Mouse (Mus musculus) forebrain, embryonic 12.5 days (tissue): ENCODE measurements at regions not wholly inside any gene's neighbourhood (a gene's known extent, or its start where the extent isn't known, plus 50 kb on each side); places are given as distances from the start of the nearest gene placed in this dataset.

Experiments used
- ATAC-seq: fragments of 200-750 bp; cut with Nextera tagmentation; 2 replicates; pipeline ENCODE4 v1.8.0; 2017; ENCODE audit warnings: moderate TSS enrichment; ENCODE audit not compliant: low FRiP score
- H3K27ac ChIP-seq: fragments of 300-500 bp; sonication (generic); 2 replicates; pipeline ENCODE4 v1.5.1; 2016; ENCODE audit warnings: mild to moderate bottlenecking
- H3K27me3 ChIP-seq: fragments of 300-500 bp; sonication (generic); 2 replicates; pipeline ENCODE4 v1.6.1; 2016; ENCODE audit warnings: mild to moderate bottlenecking
- H3K36me3 ChIP-seq: fragments of 300-500 bp; sonication (generic); replicated peaks from 2 replicates; pipeline ENCODE4 v1.6.1; 2016; ENCODE audit warnings: mild to moderate bottlenecking
- H3K4me1 ChIP-seq: fragments of 300-500 bp; sonication (generic); 2 replicates; pipeline ENCODE4 v1.6.1; 2016
- H3K4me2 ChIP-seq: fragments of 300-500 bp; sonication (generic); 2 replicates; pipeline ENCODE4 v1.6.1; 2016; ENCODE audit warnings: mild to moderate bottlenecking, moderate library complexity
- H3K4me3 ChIP-seq: fragments of 300-500 bp; sonication (generic); replicated peaks from 2 replicates; pipeline ENCODE4 v1.5.1; 2016; ENCODE audit warnings: mild to moderate bottlenecking
- H3K9ac ChIP-seq: fragments of 300-500 bp; sonication (generic); 2 replicates; pipeline ENCODE4 v1.6.1; 2016; ENCODE audit warnings: mild to moderate bottlenecking
- H3K9me3 ChIP-seq: fragments of 300-500 bp; sonication (generic); 2 replicates; pipeline ENCODE4 v1.6.1; 2016
- WGBS: fragments of 180-500 bp; shearing (Covaris S2); methylation state at CpG from one replicate; pipeline ENCODE4 v1.1.7; 2016; 5-methylcytosine and 5-hydroxymethylcytosine counted together

- Histone ChIP-seq H3K4me2 (no peak overlapping the region), H3K9ac (no peak overlapping the region), H3K9me3 (no peaks in the 10 kb centered on the region), H3K36me3 (no peaks in the 10 kb centered on the region), H3K27me3 (no peaks in the 10 kb centered on the region), H3K4me3 (no peak overlapping the region), H3K27ac (no peak overlapping the region), H3K4me1 (peaks cover 17% of the 10 kb centered on the region)
- ATAC-seq: no peak
- WGBS: 76% methylated on average over 2 of the region's 2 CpGs
Measured at GRCm38 (mm10) chr3:148339258-148339657, 651.1 kb downstream of the Adgrl2 start.

DNA sequence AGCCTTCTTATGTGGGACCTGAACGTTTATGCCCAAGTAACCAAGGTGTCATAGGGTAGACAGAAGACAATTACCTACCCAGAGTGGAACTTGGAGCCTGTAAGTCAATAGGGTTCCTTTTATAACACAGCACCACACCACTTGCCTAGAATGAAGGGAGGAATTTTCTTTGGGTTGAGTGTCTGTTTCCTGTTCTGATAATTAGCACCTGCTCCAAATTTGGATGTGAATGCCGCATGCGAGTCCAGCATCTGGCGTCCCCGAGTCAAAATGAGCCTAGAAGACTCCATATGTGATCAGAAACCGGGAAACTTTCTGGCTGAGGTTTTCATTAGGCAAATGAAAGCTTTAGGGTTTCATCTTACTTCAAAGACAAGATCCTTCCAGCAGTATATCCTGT is 653.7 kb downstream of the Adgrl2 start:
- no peak overlapping the region for H3K4me2 ChIP-seq
- no peaks in the 10 kb centered on the region for H3K4me1 ChIP-seq
- no peak overlapping the region for H3K4me3 ChIP-seq
- no peak overlapping the region for H3K9ac ChIP-seq
- no peaks in the 10 kb centered on the region for H3K9me3 ChIP-seq
- WGBS: 63% methylated on average over 6 of the region's 6 CpGs
- ATAC-seq: no peak
- H3K36me3 ChIP-seq: no peaks in the 10 kb centered on the region
- H3K27me3 ChIP-seq: no peaks in the 10 kb centered on the region
- H3K27ac ChIP-seq: no peak overlapping the region

DNA sequence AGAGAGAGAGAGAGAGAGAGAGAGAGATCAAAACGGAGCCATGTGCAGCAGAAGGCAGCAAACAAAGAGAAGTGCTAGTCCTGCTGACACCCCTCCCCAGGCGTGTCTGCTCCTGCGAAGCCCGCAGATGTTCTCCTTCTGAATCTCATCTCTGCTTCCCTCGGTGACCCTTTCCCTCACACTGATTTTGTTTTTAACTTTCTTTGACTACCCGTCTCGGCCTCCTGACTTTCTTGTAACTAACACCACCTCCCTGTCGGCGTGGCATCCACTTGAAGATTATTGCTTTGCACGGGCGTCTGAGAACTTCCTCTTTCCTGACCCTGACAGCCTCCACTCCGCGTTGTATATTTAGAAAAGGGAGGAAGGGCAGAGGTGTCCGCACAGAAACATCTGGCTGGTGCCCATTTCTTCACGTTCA is 654.3 kb downstream of the Adgrl2 start:
- Histone ChIP-seq H3K4me1 (no peaks in the 10 kb centered on the region), H3K27me3 (no peaks in the 10 kb centered on the region), H3K4me3 (no peak overlapping the region), H3K9ac (no peak overlapping the region), H3K4me2 (no peak overlapping the region), H3K9me3 (no peaks in the 10 kb centered on the region), H3K27ac (no peak overlapping the region), H3K36me3 (no peaks in the 10 kb centered on the region)
- WGBS: 82% methylated on average over 14 of the region's 15 CpGs
- ATAC-seq: no peak

- Histone ChIP-seq H3K9me3 (no peaks in the 10 kb centered on the region), H3K27me3 (no peaks in the 10 kb centered on the region), H3K4me1 (no peaks in the 10 kb centered on the region), H3K27ac (no peak overlapping the region), H3K9ac (no peak overlapping the region), H3K4me2 (no peak overlapping the region), H3K4me3 (no peak overlapping the region), H3K36me3 (no peaks in the 10 kb centered on the region)
- 84% methylated on average over 7 of the region's 7 CpGs for WGBS
- no peak for ATAC-seq
Measured at GRCm38 (mm10) chr3:148335654-148336053, 654.7 kb downstream of the Adgrl2 start.

DNA sequence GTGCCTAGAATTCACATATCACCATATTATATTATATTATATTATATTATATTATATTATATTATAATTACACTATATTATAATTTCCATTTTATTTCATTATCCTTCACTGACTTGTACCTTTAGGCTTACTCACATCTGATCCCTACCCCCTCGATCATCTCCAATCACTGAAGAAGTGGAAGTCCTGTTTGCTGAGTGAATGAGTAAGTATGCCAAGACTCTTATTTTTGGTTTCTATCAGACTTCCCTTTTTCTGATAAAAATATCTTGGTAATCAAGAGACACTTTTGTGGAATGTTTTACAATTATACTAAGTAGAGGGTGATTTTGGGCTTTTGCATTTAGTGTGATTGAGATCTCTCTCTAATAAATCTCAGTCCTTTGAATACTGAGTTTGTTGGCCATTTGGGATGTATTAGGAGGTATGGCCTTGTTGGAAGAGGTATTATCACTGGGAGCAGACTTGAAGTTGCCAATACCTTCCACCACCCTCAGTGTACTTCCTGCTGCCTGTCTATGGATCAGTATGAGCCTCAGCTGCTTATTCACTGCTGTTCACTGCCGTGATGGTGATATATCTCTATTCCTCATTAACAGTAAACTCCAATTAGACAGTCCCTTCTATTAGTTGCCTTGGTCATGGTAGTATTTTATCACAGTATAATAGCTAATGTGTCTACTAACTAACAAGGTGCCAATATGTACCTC is 665.3 kb downstream of the Adgrl2 start:
- H3K4me3 ChIP-seq: no peak overlapping the region
- no peaks in the 10 kb centered on the region for H3K4me1 ChIP-seq
- H3K9ac ChIP-seq: no peak overlapping the region
- H3K9me3 ChIP-seq: no peaks in the 10 kb centered on the region
- 91% methylated on average over 2 of the region's 2 CpGs for WGBS
- no peak overlapping the region for H3K4me2 ChIP-seq
- no peak for ATAC-seq
- no peak overlapping the region for H3K27ac ChIP-seq
- no peaks in the 10 kb centered on the region for H3K27me3 ChIP-seq
- H3K36me3 ChIP-seq: no peaks in the 10 kb centered on the region

DNA sequence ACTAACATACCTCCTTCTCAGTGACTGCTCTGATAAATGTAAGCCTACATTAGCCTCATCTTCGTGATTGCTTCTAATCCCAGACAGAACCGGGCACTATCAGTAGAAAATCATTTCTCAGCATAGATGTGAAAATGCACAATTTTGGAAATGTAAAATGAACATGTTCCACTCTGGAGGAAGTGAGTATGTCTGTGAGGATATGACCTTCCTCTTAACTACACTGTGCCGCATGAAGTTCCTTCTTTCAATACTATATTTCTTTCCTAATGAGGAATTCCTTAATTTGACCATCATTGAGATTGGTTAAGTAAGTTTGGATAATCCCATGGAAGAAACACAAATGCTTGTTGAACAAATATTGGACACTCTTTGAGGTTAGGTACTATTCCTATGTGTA is 668.5 kb downstream of the Adgrl2 start:
- no peak overlapping the region for H3K4me2 ChIP-seq
- 95% methylated on average over 3 of the region's 3 CpGs for WGBS
- H3K9me3 ChIP-seq: no peaks in the 10 kb centered on the region
- no peak overlapping the region for H3K9ac ChIP-seq
- H3K4me3 ChIP-seq: no peak overlapping the region
- no peaks in the 10 kb centered on the region for H3K36me3 ChIP-seq
- H3K4me1 ChIP-seq: no peaks in the 10 kb centered on the region
- H3K27me3 ChIP-seq: no peaks in the 10 kb centered on the region
- ATAC-seq: no peak
- no peak overlapping the region for H3K27ac ChIP-seq

DNA sequence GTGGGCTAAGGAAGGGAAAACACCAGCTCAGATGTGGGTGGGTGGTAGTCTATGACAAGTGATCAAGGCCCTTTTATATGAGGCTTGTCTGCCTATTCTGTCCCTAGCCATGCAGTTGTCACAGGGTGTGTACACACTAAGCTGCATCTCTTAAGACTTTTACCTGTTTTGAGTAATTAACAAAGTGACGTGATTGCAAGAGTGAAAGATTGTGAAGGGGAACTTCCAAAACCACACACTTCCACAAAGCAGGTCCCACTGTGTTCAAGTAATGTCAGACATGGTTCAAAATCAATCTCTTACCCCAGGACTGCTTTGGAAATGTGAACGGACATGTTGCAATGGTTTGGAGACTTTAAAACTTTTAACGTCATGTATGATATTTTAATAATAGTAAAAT is 674.2 kb downstream of the Adgrl2 start:
- H3K4me3 ChIP-seq: no peak overlapping the region
- WGBS: 95% methylated on average over 3 of the region's 3 CpGs
- H3K36me3 ChIP-seq: no peaks in the 10 kb centered on the region
- no peaks in the 10 kb centered on the region for H3K9me3 ChIP-seq
- H3K9ac ChIP-seq: no peak overlapping the region
- ATAC-seq: no peak
- H3K27me3 ChIP-seq: no peaks in the 10 kb centered on the region
- no peaks in the 10 kb centered on the region for H3K4me1 ChIP-seq
- no peak overlapping the region for H3K4me2 ChIP-seq
- no peak overlapping the region for H3K27ac ChIP-seq

DNA sequence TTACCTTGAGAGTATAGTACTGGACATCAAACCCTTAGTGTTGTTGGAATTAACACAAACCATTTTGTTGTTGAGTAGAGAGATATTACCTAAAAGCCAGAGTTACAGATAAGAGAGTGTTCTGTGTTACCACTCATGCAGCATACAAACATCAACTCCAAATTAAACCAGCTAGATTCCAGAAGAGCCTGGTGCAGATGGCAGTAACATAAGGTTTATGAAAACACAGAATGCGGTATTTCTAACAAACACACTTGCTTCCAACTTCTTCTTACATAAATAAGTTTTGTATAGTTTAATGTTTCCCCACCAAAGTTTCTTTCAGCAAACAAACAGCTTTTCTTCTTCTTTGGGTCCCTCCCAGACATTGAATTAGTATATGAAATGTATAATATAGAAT is 675.1 kb downstream of the Adgrl2 start:
- no peak overlapping the region for H3K27ac ChIP-seq
- H3K36me3 ChIP-seq: no peaks in the 10 kb centered on the region
- no peaks in the 10 kb centered on the region for H3K9me3 ChIP-seq
- H3K4me3 ChIP-seq: no peak overlapping the region
- 90% methylated on average over 1 of the region's 1 CpGs for WGBS
- no peak overlapping the region for H3K4me2 ChIP-seq
- H3K9ac ChIP-seq: no peak overlapping the region
- H3K4me1 ChIP-seq: no peaks in the 10 kb centered on the region
- ATAC-seq: no peak
- H3K27me3 ChIP-seq: no peaks in the 10 kb centered on the region

GRCm38 (mm10) chr3:148295515-148295914 is 694.8 kb downstream of the Adgrl2 start:
- Histone ChIP-seq H3K4me1 (no peaks in the 10 kb centered on the region), H3K4me2 (no peak overlapping the region), H3K9me3 (no peaks in the 10 kb centered on the region), H3K27me3 (no peaks in the 10 kb centered on the region), H3K27ac (no peak overlapping the region), H3K9ac (no peak overlapping the region), H3K4me3 (no peak overlapping the region), H3K36me3 (no peaks in the 10 kb centered on the region)
- ATAC-seq: no peak
- WGBS: 88% methylated on average over 5 of the region's 5 CpGs

- Histone ChIP-seq H3K36me3 (no peaks in the 10 kb centered on the region), H3K4me3 (no peak overlapping the region), H3K9me3 (no peaks in the 10 kb centered on the region), H3K9ac (no peak overlapping the region), H3K4me2 (no peak overlapping the region), H3K4me1 (no peaks in the 10 kb centered on the region), H3K27me3 (no peaks in the 10 kb centered on the region), H3K27ac (no peak overlapping the region)
- 40% methylated on average over 3 of the region's 3 CpGs for WGBS
- no peak for ATAC-seq
Measured at GRCm38 (mm10) chr3:148278978-148279377, 711.4 kb downstream of the Adgrl2 start.

DNA sequence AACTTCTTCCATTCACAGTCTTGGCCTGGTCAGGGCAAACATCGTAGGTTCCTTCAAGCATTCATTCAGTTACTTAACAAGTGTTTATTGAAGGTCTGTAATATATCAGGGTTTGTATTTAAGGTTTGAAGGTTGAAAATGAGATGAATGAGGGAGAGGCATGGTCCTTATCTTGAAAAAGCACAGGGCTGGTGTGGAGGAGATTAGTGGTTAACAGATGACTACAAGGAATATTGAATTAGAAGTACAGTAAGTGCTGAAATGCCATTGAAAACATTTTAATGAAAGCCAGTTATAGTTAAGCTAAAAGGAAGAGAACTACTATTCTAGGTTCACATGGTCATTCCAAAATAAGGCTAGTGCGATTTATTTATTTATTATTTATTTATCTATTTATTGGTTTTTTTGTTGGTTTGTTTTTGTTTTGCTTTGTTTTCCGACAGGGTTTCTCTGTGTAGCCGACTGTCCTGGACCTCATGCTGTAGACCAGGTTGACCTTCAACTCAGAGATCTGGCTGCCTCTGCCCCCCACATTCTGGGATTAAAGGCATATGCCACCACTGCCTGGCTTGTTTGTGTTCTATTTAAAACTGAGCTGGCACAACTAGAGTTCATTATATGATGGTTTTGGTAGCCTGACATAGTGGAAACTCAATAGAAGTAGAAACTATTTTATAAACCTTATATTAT is 718.1 kb downstream of the Adgrl2 start:
- Histone ChIP-seq H3K27me3 (no peaks in the 10 kb centered on the region), H3K4me3 (no peak overlapping the region), H3K36me3 (no peaks in the 10 kb centered on the region), H3K9me3 (no peaks in the 10 kb centered on the region), H3K4me1 (no peaks in the 10 kb centered on the region), H3K9ac (no peak overlapping the region), H3K27ac (no peak overlapping the region), H3K4me2 (no peak overlapping the region)
- ATAC-seq: no peak
- whole genome bisulfite sequencing: 76% methylated on average over 4 of the region's 4 CpGs

DNA sequence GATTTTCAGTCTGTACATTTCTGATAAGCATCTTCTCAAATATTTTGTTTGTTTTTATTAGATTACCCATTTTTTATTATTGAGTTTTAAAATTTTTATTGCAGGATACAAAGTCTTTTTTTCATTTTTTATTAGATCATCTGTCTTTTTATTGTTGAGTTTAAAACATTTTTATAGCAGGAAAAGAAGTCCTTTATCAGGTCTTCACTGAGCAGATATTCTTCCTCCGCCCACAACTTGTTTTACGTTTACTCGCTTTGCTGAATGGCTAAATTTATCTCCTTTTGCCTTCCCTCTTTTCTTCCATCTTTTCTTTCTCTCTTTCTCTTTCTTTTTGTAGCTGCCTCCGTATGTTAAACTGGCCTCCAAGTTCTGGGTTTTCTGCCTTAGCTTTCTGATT is 721.5 kb downstream of the Adgrl2 start:
- no peak overlapping the region for H3K9ac ChIP-seq
- H3K4me1 ChIP-seq: no peaks in the 10 kb centered on the region
- no peak for ATAC-seq
- H3K27ac ChIP-seq: no peak overlapping the region
- H3K27me3 ChIP-seq: no peaks in the 10 kb centered on the region
- no peak overlapping the region for H3K4me3 ChIP-seq
- H3K4me2 ChIP-seq: no peak overlapping the region
- WGBS: 92% methylated on average over 4 of the region's 4 CpGs
- no peaks in the 10 kb centered on the region for H3K36me3 ChIP-seq
- H3K9me3 ChIP-seq: no peaks in the 10 kb centered on the region

DNA sequence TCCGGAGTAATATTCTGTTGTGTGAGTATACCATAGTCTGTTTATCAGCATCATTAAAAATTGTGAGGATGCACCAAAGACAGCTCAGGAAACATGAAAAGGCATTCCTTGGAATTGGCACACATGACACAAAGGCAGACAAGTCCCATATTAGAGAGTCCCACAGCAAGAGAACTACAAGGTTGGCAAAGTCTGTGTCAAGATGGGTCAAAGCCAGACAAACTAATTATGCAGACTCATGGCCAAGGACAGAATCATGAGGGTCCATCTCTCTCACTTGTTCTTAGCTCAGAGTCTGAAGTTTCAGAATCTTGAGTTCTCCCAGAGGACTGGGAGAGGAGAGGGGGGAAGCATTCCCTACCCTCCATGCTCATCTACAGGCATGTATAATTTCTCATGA is 731.1 kb downstream of the Adgrl2 start:
- H3K4me3 ChIP-seq: no peak overlapping the region

More for the DNA sequence above, 731.1 kb downstream of the Adgrl2 start:
- Histone ChIP-seq H3K9me3 (no peaks in the 10 kb centered on the region), H3K27me3 (no peaks in the 10 kb centered on the region), H3K36me3 (no peaks in the 10 kb centered on the region), H3K9ac (no peak overlapping the region), H3K27ac (no peak overlapping the region), H3K4me1 (no peaks in the 10 kb centered on the region), H3K4me2 (no peak overlapping the region)
- WGBS: 91% methylated on average over 1 of the region's 1 CpGs
- no peak for ATAC-seq
